Mouse (Mus musculus): ENCODE measurements around the gene Wwc2.
A peak's percentile ranks its signal among the peaks of the same experiment; 100 is the strongest.

The Wwc2 gene

GRCm38 (mm10) chr8:47905256-47905655 lies 85.5 kb downstream of the Wwc2 start:
- no peak for DNase-seq (ENCODE audit: low read depth, low spot score)

- no peak for DNase-seq (ENCODE audit: low read depth, low spot score)
Observed at GRCm38 (mm10) chr8:47904004-47904403, 86.7 kb downstream of the Wwc2 start.

GRCm38 (mm10) chr8:47902704-47903103 lies 88.0 kb downstream of the Wwc2 start:
- no peak for DNase-seq (ENCODE audit: low read depth, low spot score)

GRCm38 (mm10) chr8:47900361-47900760 lies 90.4 kb downstream of the Wwc2 start:
- DNase-seq (ENCODE audit: low read depth, low spot score), result no peak

- DNase-seq (ENCODE audit: low read depth, low spot score), result no peak
Observed at GRCm38 (mm10) chr8:47899891-47900290, 90.8 kb downstream of the Wwc2 start.

GRCm38 (mm10) chr8:47892419-47892818 lies 98.3 kb downstream of the Wwc2 start:
- DNase-seq (ENCODE audit: low read depth, low spot score), result no peak

GRCm38 (mm10) chr8:47891641-47892040 lies 99.1 kb downstream of the Wwc2 start:
- no peak for DNase-seq (ENCODE audit: low read depth, low spot score)

GRCm38 (mm10) chr8:47890814-47891210 lies 99.9 kb downstream of the Wwc2 start:
- no peak for DNase-seq (ENCODE audit: low read depth, low spot score)

- DNase-seq (ENCODE audit: low read depth, low spot score), result no peak
Observed at GRCm38 (mm10) chr8:47889936-47890813, 100.5 kb downstream of the Wwc2 start.

GRCm38 (mm10) chr8:47888841-47889570 lies 101.7 kb downstream of the Wwc2 start:
- no peak for DNase-seq (ENCODE audit: low read depth, low spot score)

GRCm38 (mm10) chr8:47884306-47884705 lies 106.4 kb downstream of the Wwc2 start:
- no peak for DNase-seq (ENCODE audit: low read depth, low spot score)

- no peak for DNase-seq (ENCODE audit: low read depth, low spot score)
Observed at GRCm38 (mm10) chr8:47883739-47884138, 107.0 kb downstream of the Wwc2 start.

- DNase-seq (ENCODE audit: low read depth, low spot score), result no peak
Observed at GRCm38 (mm10) chr8:47878516-47878915, 112.2 kb downstream of the Wwc2 start.

- DNase-seq (ENCODE audit: low read depth, low spot score), result no peak
Observed at GRCm38 (mm10) chr8:47875865-47876264, 114.9 kb downstream of the Wwc2 start.

- DNase-seq (ENCODE audit: low read depth, low spot score), result no peak
Observed at GRCm38 (mm10) chr8:47874497-47875178, 116.1 kb downstream of the Wwc2 start.

- DNase-seq (ENCODE audit: low read depth, low spot score), result no peak
Observed at GRCm38 (mm10) chr8:47872361-47873107, 118.2 kb downstream of the Wwc2 start.

- DNase-seq (ENCODE audit: low read depth, low spot score), result peak; percentile 56
Observed at GRCm38 (mm10) chr8:47867067-47867466, 123.7 kb downstream of the Wwc2 start.

- no peak for DNase-seq (ENCODE audit: low read depth, low spot score)
Observed at GRCm38 (mm10) chr8:47866568-47866967, 124.2 kb downstream of the Wwc2 start.

GRCm38 (mm10) chr8:47859259-47859658 lies 131.5 kb downstream of the Wwc2 start:
- DNase-seq (ENCODE audit: low read depth, low spot score), result no peak

GRCm38 (mm10) chr8:47853356-47853755 lies 137.4 kb downstream of the Wwc2 start:
- DNase-seq (ENCODE audit: low read depth, low spot score), result no peak

- DNase-seq (ENCODE audit: low read depth, low spot score), result no peak
Observed at GRCm38 (mm10) chr8:47852737-47853136, 138.0 kb downstream of the Wwc2 start.

All from CD4-positive helper T cell, adult 2 months (primary cell).